Mouse (Mus musculus): ENCODE measurements around the gene Gm20838.
"Not testable (repeated sequence)": the region's sequence is repeated elsewhere in the genome, so short reads cannot be mapped to it uniquely, and the experiment has no call there.

The Gm20838 gene

GRCm38 (mm10) chrY:33543064-33543463 is at the start of gene Gm20838:
Gm20838 (minus strand) TSS chrY:33543164.
- DNase-seq (ENCODE audit: low read depth): not testable (repeated sequence)

Measured in NIH3T3 (cell line).